Mouse (Mus musculus) CD4-positive, CD25-positive, alpha-beta regulatory T cell, adult 2 months (primary cell): ENCODE results near the gene Gm10229.
"Not testable (repeated sequence)": the region's sequence is repeated elsewhere in the genome, so short reads cannot be mapped to it uniquely, and the experiment has no call there.

Source experiments
- DNase-seq: peaks from one replicate; pipeline ENCODE4 v3.0.0-alpha.2; 2012; ENCODE audit warnings: low read depth, low spot score

Gm10229 gene

DNA sequence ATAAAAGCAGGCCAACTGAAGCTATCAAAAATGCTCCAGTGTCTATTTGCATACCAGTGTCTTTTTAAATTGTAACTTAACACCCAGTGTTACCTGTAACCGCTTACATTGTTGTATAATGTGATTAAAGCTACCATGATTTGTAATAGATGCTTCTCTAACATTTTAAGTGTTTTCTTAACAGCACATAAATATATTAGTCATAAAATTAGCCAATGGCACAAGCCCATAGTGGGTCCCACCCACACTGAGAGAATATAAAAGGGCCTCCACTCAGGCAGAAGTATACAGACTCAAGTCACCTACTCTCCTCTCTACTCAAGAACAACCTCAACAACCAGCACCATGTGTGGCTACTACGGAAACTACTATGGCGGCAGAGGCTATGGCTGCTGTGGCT, at the start of gene Gm10229:
TSS of gene Gm10229 (plus strand) at position 301 of the 400 bp plus-strand sequence.
- not testable (repeated sequence) for DNase-seq

DNA sequence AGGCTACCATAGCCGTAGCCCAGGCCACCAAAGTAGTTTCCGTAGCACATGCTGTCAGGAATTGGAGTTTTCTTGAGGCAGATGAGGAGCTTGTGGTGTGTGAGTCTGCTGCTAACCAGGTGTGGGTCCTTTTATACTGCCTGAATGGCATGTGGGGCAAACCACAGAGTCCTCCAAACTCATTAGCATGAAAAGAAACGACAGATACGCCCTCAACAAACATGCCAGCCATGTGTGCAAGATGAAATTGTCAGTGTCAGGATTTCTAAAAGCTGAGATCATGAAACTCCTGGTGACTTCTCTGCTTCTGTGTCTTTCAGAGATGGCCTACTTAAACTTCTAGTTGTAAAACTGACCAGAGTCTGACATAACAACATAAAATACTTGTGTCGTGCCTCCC, 4.4 kb upstream of the Gm10229 start, which contains the start of gene Krtap22-2:
TSS of gene Krtap22-2 (minus strand) at position 101 of the 400 bp plus-strand sequence.
- no peak for DNase-seq

GRCm38 (mm10) chr16:89013973-89014372, 1.1 kb upstream of the Gm10229 start:
- no peak for DNase-seq

- not testable (repeated sequence) for DNase-seq
Observed at GRCm38 (mm10) chr16:89031399-89031798, 16.3 kb downstream of the Gm10229 start, which contains the start of gene Krtap6-1. TSS of gene Krtap6-1 (plus strand) at chr16:89031699.

- DNase-seq: not testable (repeated sequence)
Observed at GRCm38 (mm10) chr16:89041372-89041771, 26.3 kb downstream of the Gm10229 start, which contains the start of gene Gm10228. TSS of gene Gm10228 (minus strand) at chr16:89041472.

DNA sequence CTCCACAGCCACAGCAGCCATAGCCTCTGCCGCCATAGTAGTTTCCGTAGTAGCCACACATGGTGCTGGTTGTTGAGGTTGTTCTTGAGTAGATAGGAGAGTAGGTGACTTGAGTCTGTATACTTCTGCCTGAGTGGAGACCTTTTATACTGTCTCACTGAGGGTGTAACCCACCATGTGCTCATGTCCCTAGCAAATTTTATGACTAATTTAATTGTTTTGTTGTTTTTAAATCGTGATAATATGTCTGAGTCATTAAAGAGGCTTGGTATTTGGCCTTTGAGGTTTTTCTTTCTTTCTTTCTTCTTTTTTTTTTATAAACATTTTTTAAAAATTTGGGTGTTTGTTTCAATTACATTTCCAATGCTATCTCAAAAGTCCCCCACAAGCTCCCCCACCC, 32.7 kb downstream of the Gm10229 start, which contains the start of gene Krtap6-5:
TSS of gene Krtap6-5 (minus strand) at position 101 of the 400 bp plus-strand sequence.
- DNase-seq: no peak

GRCm38 (mm10) chr16:89063902-89064301, 48.8 kb downstream of the Gm10229 start, which contains the start of gene 1110025L11Rik:
TSS of gene 1110025L11Rik (minus strand) at chr16:89064002.
- not testable (repeated sequence) for DNase-seq
